Mouse (Mus musculus): ENCODE results near the gene Syt1. TPM values are rescaled to one million over a fixed set of nuclear protein-coding genes. Genes with fewer than 3 reads are reported as not detected.

Gene Syt1
- polyA plus RNA-seq, 1 experiment, result 0.27 TPM

GRCm38 (mm10) chr10:108582397-108582730 is 428.4 kb downstream of the Syt1 start:
- Histone ChIP-seq H3K36me3 (ENCODE audit: control insufficient read depth, insufficient read depth, low read length) (no peaks in the 10 kb centered on the region), H3K4me1 (ENCODE audit: control insufficient read depth, insufficient read depth, low read length) (no peaks in the 10 kb centered on the region), H3K27ac (ENCODE audit: control insufficient read depth, insufficient read depth, low read depth, low read length) (no peak overlapping the region), H3K4me3 (ENCODE audit: control insufficient read depth, low read depth, low read length) (no peak overlapping the region), H3K27me3 (ENCODE audit: control insufficient read depth, insufficient read depth, low read length) (no peaks in the 10 kb centered on the region)
- TF ChIP-seq POLR2A (IDR thresholded peaks at IDR 0.05; ENCODE audit: control insufficient read depth, low read depth, low read length), result no peak

GRCm38 (mm10) chr10:108581555-108582396 is 429.0 kb downstream of the Syt1 start:
- Histone ChIP-seq H3K36me3 (ENCODE audit: control insufficient read depth, insufficient read depth, low read length) (no peaks in the 10 kb centered on the region), H3K4me1 (ENCODE audit: control insufficient read depth, insufficient read depth, low read length) (no peaks in the 10 kb centered on the region), H3K27me3 (ENCODE audit: control insufficient read depth, insufficient read depth, low read length) (no peaks in the 10 kb centered on the region), H3K4me3 (ENCODE audit: control insufficient read depth, low read depth, low read length) (no peak overlapping the region), H3K27ac (ENCODE audit: control insufficient read depth, insufficient read depth, low read depth, low read length) (no peak overlapping the region)
- TF ChIP-seq CTCF (IDR thresholded peaks at IDR 0.05; ENCODE audit: control insufficient read depth, insufficient read depth, insufficient replicate concordance, low read depth, low read length) (no peak), POLR2A (IDR thresholded peaks at IDR 0.05; ENCODE audit: control insufficient read depth, low read depth, low read length) (no peak)

GRCm38 (mm10) chr10:108580786-108581420 is 429.9 kb downstream of the Syt1 start:
- Histone ChIP-seq H3K4me1 (ENCODE audit: control insufficient read depth, insufficient read depth, low read length) (no peaks in the 10 kb centered on the region), H3K36me3 (ENCODE audit: control insufficient read depth, insufficient read depth, low read length) (no peaks in the 10 kb centered on the region), H3K27ac (ENCODE audit: control insufficient read depth, insufficient read depth, low read depth, low read length) (no peak overlapping the region), H3K4me3 (ENCODE audit: control insufficient read depth, low read depth, low read length) (no peak overlapping the region), H3K27me3 (ENCODE audit: control insufficient read depth, insufficient read depth, low read length) (no peaks in the 10 kb centered on the region)
- no peak for TF ChIP-seq POLR2A (IDR thresholded peaks at IDR 0.05; ENCODE audit: control insufficient read depth, low read depth, low read length)
- no peak for TF ChIP-seq CTCF (IDR thresholded peaks at IDR 0.05; ENCODE audit: control insufficient read depth, insufficient read depth, insufficient replicate concordance, low read depth, low read length)

GRCm38 (mm10) chr10:108579396-108579795 is 431.4 kb downstream of the Syt1 start:
- Histone ChIP-seq H3K27me3 (ENCODE audit: control insufficient read depth, insufficient read depth, low read length) (no peaks in the 10 kb centered on the region), H3K4me3 (ENCODE audit: control insufficient read depth, low read depth, low read length) (no peak overlapping the region), H3K4me1 (ENCODE audit: control insufficient read depth, insufficient read depth, low read length) (no peaks in the 10 kb centered on the region), H3K36me3 (ENCODE audit: control insufficient read depth, insufficient read depth, low read length) (no peaks in the 10 kb centered on the region), H3K27ac (ENCODE audit: control insufficient read depth, insufficient read depth, low read depth, low read length) (no peak overlapping the region)
- TF ChIP-seq POLR2A (IDR thresholded peaks at IDR 0.05; ENCODE audit: control insufficient read depth, low read depth, low read length) (no peak), CTCF (IDR thresholded peaks at IDR 0.05; ENCODE audit: control insufficient read depth, insufficient read depth, insufficient replicate concordance, low read depth, low read length) (no peak)

- no peaks in the 10 kb centered on the region for H3K36me3 ChIP-seq (ENCODE audit: control insufficient read depth, insufficient read depth, low read length)
- no peaks in the 10 kb centered on the region for H3K4me1 ChIP-seq (ENCODE audit: control insufficient read depth, insufficient read depth, low read length)
- no peak overlapping the region for H3K4me3 ChIP-seq (ENCODE audit: control insufficient read depth, low read depth, low read length)
- no peak overlapping the region for H3K27ac ChIP-seq (ENCODE audit: control insufficient read depth, insufficient read depth, low read depth, low read length)
- no peak for TF ChIP-seq POLR2A (IDR thresholded peaks at IDR 0.05; ENCODE audit: control insufficient read depth, low read depth, low read length)
- no peak for TF ChIP-seq CTCF (IDR thresholded peaks at IDR 0.05; ENCODE audit: control insufficient read depth, insufficient read depth, insufficient replicate concordance, low read depth, low read length)
- no peaks in the 10 kb centered on the region for H3K27me3 ChIP-seq (ENCODE audit: control insufficient read depth, insufficient read depth, low read length)
These were observed 433.2 kb downstream of the Syt1 start for GRCm38 (mm10) chr10:108577611-108578010.

- TF ChIP-seq CTCF (IDR thresholded peaks at IDR 0.05; ENCODE audit: control insufficient read depth, insufficient read depth, insufficient replicate concordance, low read depth, low read length), result no peak
- no peak for TF ChIP-seq POLR2A (IDR thresholded peaks at IDR 0.05; ENCODE audit: control insufficient read depth, low read depth, low read length)
- H3K4me1 ChIP-seq (ENCODE audit: control insufficient read depth, insufficient read depth, low read length), result no peaks in the 10 kb centered on the region
- no peak overlapping the region for H3K27ac ChIP-seq (ENCODE audit: control insufficient read depth, insufficient read depth, low read depth, low read length)
- H3K36me3 ChIP-seq (ENCODE audit: control insufficient read depth, insufficient read depth, low read length), result no peaks in the 10 kb centered on the region
- no peak overlapping the region for H3K4me3 ChIP-seq (ENCODE audit: control insufficient read depth, low read depth, low read length)
- no peaks in the 10 kb centered on the region for H3K27me3 ChIP-seq (ENCODE audit: control insufficient read depth, insufficient read depth, low read length)
These were observed 438.0 kb downstream of the Syt1 start for GRCm38 (mm10) chr10:108572764-108573163.

- no peak overlapping the region for H3K27ac ChIP-seq (ENCODE audit: control insufficient read depth, insufficient read depth, low read depth, low read length)
- TF ChIP-seq POLR2A (IDR thresholded peaks at IDR 0.05; ENCODE audit: control insufficient read depth, low read depth, low read length) (no peak), CTCF (IDR thresholded peaks at IDR 0.05; ENCODE audit: control insufficient read depth, insufficient read depth, insufficient replicate concordance, low read depth, low read length) (no peak)
- H3K4me3 ChIP-seq (ENCODE audit: control insufficient read depth, low read depth, low read length), result no peak overlapping the region
- H3K36me3 ChIP-seq (ENCODE audit: control insufficient read depth, insufficient read depth, low read length), result no peaks in the 10 kb centered on the region
- H3K4me1 ChIP-seq (ENCODE audit: control insufficient read depth, insufficient read depth, low read length), result no peaks in the 10 kb centered on the region
- no peaks in the 10 kb centered on the region for H3K27me3 ChIP-seq (ENCODE audit: control insufficient read depth, insufficient read depth, low read length)
These were observed 439.7 kb downstream of the Syt1 start for GRCm38 (mm10) chr10:108571104-108571503.

Data from testis, adult 2 months (tissue).